Mouse (Mus musculus) adrenal gland, adult 10 weeks (tissue): ENCODE measurements around the gene Sumf1. TPM values are rescaled to one million over a fixed set of nuclear protein-coding genes. Genes with fewer than 3 reads are reported as not detected.

ENCODE experiments used
- polyA plus RNA-seq: library from polyadenylated mRNA; stranded (reverse); fragments of 350-450 nt; fragmentation: Illumina TruSeq; extraction: RNeasy Lipid Tissue Mini Kit (QIAGEN cat#74804); gene quantifications from one replicate; pipeline ENCODE4 v1.2.3, GENCODE M21; 2014; ENCODE audit warnings: low read depth, low replicate concordance

The Sumf1 gene
- polyA plus RNA-seq = 126 TPM

GRCm38 (mm10) chr6:108184847-108185684 lies at the start of gene Sumf1:
Sumf1 (minus strand) TSS chr6:108185582.

GRCm38 (mm10) chr6:108212881-108213295 lies 27.5 kb upstream of the Sumf1 start, which contains the start of gene Itpr1:
Itpr1 (plus strand) TSS chr6:108213096.

DNA sequence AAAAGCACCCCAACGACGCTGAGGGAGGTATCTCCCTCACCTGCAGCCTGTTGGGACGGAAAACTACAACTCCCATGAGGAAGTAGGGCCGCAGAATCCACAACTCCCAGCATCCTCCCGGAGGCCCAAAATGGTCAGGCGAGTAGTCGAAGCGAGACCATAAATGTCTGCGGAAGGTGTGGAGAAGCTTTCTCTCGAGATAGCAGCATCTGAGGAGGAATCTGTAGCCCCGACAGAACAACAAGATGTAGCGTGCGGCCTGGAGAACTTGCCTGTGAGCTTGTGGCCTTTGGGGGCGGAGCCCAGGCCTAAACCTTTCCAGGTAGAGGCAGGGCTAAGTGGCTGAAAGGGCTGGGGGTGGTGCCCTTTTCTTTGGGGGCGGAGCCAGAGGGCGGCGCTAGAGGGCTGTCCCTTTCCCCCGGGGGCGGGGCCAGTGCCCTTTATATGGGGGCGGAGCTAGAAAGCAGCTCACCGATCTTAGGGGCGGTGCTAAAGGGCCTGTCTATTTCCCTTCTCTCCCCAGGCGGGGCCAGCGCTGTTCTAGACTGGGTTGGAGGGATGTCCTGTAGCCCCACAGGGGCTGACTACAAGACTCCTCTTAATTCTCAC lies 120.4 kb downstream of the Sumf1 start, which contains the start of gene Setmar:
Setmar (plus strand) TSS at position 128 of the 609 bp plus-strand sequence.

Other genes starting within 250 kb of the Sumf1 start
- 12.5 TPM for gene Setmar, start 120.5 kb downstream of the Sumf1 start, polyA plus RNA-seq
- gene Itpr1, start 27.5 kb upstream of the Sumf1 start, polyA plus RNA-seq = 106 TPM